Mouse (Mus musculus): Measurements from ENCODE around the gene Kcng1.

GRCm38 (mm10) chr2:168233286-168233685 is 48.2 kb downstream of the Kcng1 start:
- TF ChIP-seq TBP (conservative IDR thresholded peaks at IDR 0.05; ENCODE audit: low read depth, low read length) (no peak), MAFK (IDR thresholded peaks at IDR 0.05; ENCODE audit: insufficient replicate concordance, low read length) (no peak), CTCF (conservative IDR thresholded peaks at IDR 0.05 in 1 of 2, IDR thresholded peaks at IDR 0.05 in 1 of 2; ENCODE audit: low read depth in 2 of 2, low read length in 2 of 2) (no peak), ZC3H11A (IDR thresholded peaks at IDR 0.05; ENCODE audit: low read depth, low read length) (no peak), POLR2A (IDR thresholded peaks at IDR 0.05; ENCODE audit: low read depth, low read length) (no peak), HCFC1 (IDR thresholded peaks at IDR 0.05; ENCODE audit: low read depth, low read length) (no peak), RAD21 (IDR thresholded peaks at IDR 0.05; ENCODE audit: low read depth, low read length) (no peak)

Measured in CH12.LX (cell line).